Mouse (Mus musculus) kidney, adult 2 months (tissue): ENCODE results near the gene Atl2.

Experiments used
- CTCF ChIP-seq: fragments of 200-500 bp; conservative IDR thresholded peaks from 2 replicates; pipeline ENCODE4 v1.5.1; 2011; ENCODE audit warnings: low read depth, mild to moderate bottlenecking, control low read depth, low read length, moderate library complexity, mixed read lengths; ENCODE audit not compliant: insufficient read depth, insufficient read length
- POLR2A ChIP-seq: fragments of 200-500 bp; IDR thresholded peaks from one replicate; pipeline ENCODE4 v1.6.1; 2011; ENCODE audit warnings: low read depth, low read length, control low read depth

GRCm38 (mm10) chr17:79939133-79939532, 43.2 kb upstream of the Atl2 start:
- no peak for TF ChIP-seq CTCF
- no peak for TF ChIP-seq POLR2A
